Mouse (Mus musculus): ENCODE results near the gene Rere.

GRCm38 (mm10) chr4:150624214-150624823 lies 342.9 kb downstream of the Rere start:
- TF ChIP-seq CTCF (IDR thresholded peaks at IDR 0.05; ENCODE audit: control insufficient read depth, insufficient read depth, low read length) = no peak
- TF ChIP-seq POLR2A (IDR thresholded peaks at IDR 0.05; ENCODE audit: borderline replicate concordance, control insufficient read depth, low read depth, low read length) = no peak

All from bone marrow, adult 2 months (tissue).